Mouse (Mus musculus) neutrophil, adult 5-6 weeks (primary cell): ENCODE measurements at regions not wholly inside any gene's neighbourhood (a gene's known extent, or its start where the extent isn't known, plus 50 kb on each side); places are given as distances from the start of the nearest gene placed in this dataset.
A peak's percentile ranks its signal among the peaks of the same experiment; 100 is the strongest.

Experiments used
- ATAC-seq: fragments of 151-379, 151-347 bp; 2 replicates; pipeline ENCODE4 v1.8.0; 2017; ENCODE audit warnings: mild to moderate bottlenecking, moderate TSS enrichment; ENCODE audit not compliant: insufficient number of reproducible peaks, poor library complexity, low FRiP score, severe bottlenecking; ENCODE audit errors: extremely low read depth

DNA sequence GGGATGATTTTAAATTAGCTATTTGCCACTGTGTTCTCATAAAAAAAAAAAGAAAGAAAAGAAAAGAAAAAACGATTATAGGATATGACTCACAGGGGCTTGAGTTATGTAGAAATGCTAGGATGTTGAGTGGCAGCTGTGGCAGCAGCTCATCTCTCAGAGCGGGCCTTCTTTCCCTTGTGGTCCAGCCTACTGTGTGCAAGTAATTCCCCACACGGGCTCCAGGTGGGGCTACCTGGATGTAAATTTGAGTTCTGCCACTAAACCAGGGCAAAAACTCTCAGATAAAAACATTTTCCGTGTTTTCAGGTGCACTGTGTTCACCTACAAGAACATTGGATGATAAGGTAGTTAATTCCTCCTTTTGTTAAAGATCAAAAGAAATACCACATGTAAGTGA lies 209.3 kb downstream of the Tle4 start:
- ATAC-seq: peak; percentile 66; the same call in 1 of the 2 replicates

GRCm38 (mm10) chr19:14389881-14390837 lies 207.7 kb downstream of the Tle4 start:
- no peak for ATAC-seq

DNA sequence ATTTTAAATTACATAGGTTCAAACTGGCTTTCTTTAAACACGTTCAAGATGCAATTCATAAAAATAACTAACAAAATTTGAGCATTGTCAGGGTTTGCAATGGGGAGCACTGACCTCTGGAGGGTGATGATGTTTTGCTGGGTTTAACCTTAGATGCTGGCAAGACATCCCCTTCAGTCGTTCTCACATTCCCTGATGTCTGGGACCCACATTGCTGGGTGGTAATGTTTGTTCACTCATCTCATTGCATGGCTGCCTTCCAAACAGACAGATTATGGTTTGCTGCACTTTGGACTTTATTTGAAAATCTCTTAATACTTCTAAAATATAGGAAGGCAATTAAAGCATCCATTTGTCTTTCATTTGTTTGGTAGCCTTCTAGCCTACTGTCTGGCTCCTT lies 206.9 kb downstream of the Tle4 start:
- no peak for ATAC-seq
